Mouse (Mus musculus) heart, postnatal 14 days (tissue): ENCODE measurements around the gene Serpina3m. TPM values are rescaled to one million over a fixed set of nuclear protein-coding genes. Genes with fewer than 3 reads are reported as not detected.
"Not testable (repeated sequence)": the region's sequence is repeated elsewhere in the genome, so short reads cannot be mapped to it uniquely, and the experiment has no call there.

Experiments
- DNase-seq, 2 experiments: peaks; one replicate each; pipeline ENCODE4 v3.0.0; 2021 to 2022
- intact Hi-C: fragments of 180-260 bp; cut with DNase I; formaldehyde crosslinking; loops from one replicate; pipeline ENCODE4 v1.15.1; 2025
- long read RNA-seq, 2 experiments: library from polyadenylated mRNA; stranded (forward); transcript quantifications; one replicate each; pipeline ENCODE4 v2.0.0; 2021
- total RNA-seq, 2 experiments: library from RNA; stranded (reverse); gene quantifications; 2 replicates each; pipeline ENCODE4 v1.2.3; 2021

Serpina3m gene
- total RNA-seq = not detected
- long read RNA-seq, experiment 1 = 0 reads
- long read RNA-seq, experiment 2 = 0 reads

GRCm38 (mm10) chr12:104338226-104338625, at the start of gene Serpina3m, which contains the start of gene Serpina3k:
TSS of gene Serpina3m (plus strand) at chr12:104338486.
TSS of gene Serpina3k (plus strand) at chr12:104338486.
- DNase-seq, intact Hi-C loops: not testable (repeated sequence)

DNA sequence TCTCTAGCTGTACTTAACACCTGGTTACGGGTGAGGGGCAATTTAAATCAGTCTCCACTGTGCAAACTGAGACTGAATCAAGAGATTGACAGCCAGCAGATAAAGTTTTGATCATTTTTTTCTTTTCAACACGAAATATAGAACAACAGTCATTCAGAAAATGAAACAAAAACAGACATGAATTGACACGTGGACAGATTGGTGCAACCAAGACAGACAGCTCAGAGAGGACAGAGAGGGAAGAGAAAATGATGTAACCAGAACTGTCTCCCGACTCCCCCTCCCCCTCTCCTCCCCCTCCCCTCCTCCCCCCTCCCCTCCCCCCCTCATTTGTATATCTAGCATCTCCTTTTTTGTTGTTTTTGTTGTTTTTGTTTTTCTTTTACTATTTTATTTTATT, 48.4 kb upstream of the Serpina3m start:
- DNase-seq = no peak
- intact Hi-C loops = no loop called here

- intact Hi-C loops = no loop called here
- DNase-seq = no peak
These were observed 44.3 kb upstream of the Serpina3m start for GRCm38 (mm10) chr12:104293963-104294362.

DNA sequence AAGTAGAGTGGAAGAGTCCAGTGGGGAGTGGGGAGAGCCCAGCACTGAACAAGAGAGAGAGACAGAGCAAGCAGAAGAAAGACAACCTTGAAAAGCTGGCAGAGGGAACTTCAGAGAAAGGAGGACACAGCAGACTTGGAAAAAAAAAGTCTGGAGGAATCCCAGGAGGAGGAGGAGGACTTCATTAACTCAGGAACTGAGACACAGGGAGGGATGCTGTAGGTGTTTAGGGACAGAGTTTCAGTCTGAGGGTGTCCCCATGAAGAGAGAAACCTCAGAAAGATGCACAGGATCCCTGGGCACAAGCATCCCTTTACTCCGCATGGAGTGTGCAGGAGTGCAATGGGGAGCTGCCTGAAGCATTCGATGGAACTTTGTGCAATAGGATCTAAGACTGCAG, 40.2 kb upstream of the Serpina3m start:
- intact Hi-C loops = no loop called here
- DNase-seq = no peak

DNA sequence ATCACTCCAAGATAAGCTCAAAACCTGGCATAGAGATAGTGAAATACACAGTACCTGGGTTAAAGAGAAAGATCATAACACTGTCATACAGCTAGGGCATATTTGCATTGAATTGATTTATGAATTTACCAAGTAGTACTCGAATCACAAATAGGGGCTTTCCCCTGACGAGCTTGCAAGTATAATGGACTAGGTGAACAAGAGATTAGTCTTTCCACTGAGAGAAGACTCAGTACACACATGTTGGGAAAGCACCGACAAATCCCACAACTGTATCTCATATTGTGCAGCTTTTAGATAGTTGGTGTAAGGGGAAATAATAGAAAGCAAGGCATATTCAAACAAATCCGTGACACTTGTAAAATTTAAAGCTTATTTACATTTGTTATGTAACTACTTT, 32.3 kb upstream of the Serpina3m start:
- no peak for DNase-seq
- intact Hi-C loops = no loop called here

- no peak for DNase-seq
- intact Hi-C loops = no loop called here
These were observed 24.0 kb upstream of the Serpina3m start, which contains the start of gene Serpina3j for GRCm38 (mm10) chr12:104314253-104314652. TSS of gene Serpina3j (plus strand) at chr12:104314553.

DNA sequence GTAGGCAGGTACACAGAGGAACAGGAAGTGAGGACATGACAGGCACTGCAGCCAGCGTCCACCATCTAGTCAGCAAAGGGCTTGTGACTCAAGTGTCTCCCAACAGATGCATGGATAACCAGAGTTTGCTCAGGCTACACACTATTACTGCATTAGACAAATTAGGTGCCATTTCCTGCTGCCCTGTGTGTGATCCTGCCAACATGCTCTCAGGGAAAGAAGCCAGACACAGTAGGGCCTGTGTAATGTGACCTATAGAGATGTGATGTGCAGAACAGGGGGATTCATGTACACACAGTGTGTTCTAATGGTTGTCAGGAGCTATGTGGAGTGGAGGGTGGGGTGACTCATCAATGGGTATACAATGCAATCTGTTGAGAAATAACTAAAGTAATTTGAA, 15.8 kb upstream of the Serpina3m start:
- intact Hi-C loops = no loop called here

GRCm38 (mm10) chr12:104331701-104332100, 6.6 kb upstream of the Serpina3m start:
- DNase-seq = no peak
- intact Hi-C loops = no loop called here

More for the DNA sequence above, 15.8 kb upstream of the Serpina3m start:
- DNase-seq = no peak

GRCm38 (mm10) chr12:104336873-104337272, 1.4 kb upstream of the Serpina3m start:
- intact Hi-C loops, DNase-seq: not testable (repeated sequence)

GRCm38 (mm10) chr12:104338705-104339104, 419 bp downstream of the Serpina3m start:
- no peak for DNase-seq
- intact Hi-C loops = no loop called here

- DNase-seq, intact Hi-C loops: not testable (repeated sequence)
These were observed 4.2 kb downstream of the Serpina3m start for GRCm38 (mm10) chr12:104342489-104342888.

DNA sequence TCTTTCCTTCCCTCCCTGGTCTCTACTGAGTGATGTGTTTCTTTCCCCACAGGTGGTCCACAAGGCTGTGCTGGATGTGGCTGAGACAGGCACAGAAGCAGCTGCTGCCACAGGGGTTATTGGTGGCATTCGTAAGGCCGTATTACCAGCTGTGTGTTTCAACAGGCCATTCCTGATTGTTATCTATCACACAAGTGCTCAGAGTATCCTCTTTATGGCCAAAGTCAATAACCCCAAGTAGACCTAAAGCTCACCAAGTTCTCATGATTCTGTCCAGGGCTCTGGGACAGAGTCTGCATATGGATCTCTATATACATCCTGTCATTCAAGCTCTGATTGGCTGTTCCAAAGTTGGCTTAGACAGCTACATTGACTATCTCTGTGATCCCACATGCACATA, 6.9 kb downstream of the Serpina3m start:
- no peak for DNase-seq

GRCm38 (mm10) chr12:104345707-104346106, 7.4 kb downstream of the Serpina3m start:
- intact Hi-C loops = no loop called here
- no peak for DNase-seq

More for the DNA sequence above, 6.9 kb downstream of the Serpina3m start:
- intact Hi-C loops = no loop called here

DNA sequence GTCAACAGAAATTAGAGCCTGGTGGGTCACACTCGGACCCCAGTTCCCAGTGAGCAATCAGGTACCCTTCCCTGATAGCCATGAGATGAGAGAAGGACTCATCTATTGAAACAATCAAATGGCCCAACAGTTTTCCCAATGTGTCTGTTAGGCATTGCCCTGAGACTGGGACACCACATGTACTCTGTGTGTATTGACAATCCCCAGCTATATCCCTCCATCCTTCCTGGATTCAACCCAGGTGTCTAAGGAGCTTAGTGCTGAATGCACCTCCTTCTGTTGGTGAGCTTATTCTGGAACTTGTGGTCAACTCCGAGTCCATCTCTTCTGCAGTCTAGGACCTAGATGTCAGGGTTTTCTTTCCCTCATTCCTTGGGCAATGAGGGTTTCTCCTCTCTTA, 8.8 kb downstream of the Serpina3m start:
- no peak for DNase-seq
- intact Hi-C loops = no loop called here

- intact Hi-C loops = loop anchor here (5.0 kb wide), 1 partner anchor 60 kb away; no protein-coding TSS in a partner anchor
- DNase-seq = peak; percentile 46 to 60
These were observed 13.5 kb downstream of the Serpina3m start for GRCm38 (mm10) chr12:104351812-104352211.

DNA sequence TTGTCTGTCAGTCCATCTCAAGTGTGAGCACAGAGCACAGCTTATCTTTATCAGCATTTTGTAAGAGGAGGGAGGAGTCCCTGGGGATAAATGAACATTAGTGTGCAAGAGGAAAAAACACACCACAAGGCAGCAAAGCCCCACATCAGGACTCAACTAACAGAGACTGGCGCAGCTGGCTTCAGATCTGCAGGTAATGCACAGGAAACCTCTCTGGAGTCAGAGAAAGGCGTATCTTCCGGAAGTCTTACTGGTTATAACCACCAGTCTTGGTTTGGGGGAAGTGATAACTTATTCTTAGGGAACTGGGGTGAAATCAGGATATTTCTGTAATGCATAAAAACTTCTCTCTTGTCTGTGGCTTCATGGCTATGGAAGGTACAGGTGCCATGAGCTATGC, 17.7 kb downstream of the Serpina3m start:
- intact Hi-C loops = no loop called here
- DNase-seq = no peak

GRCm38 (mm10) chr12:104369986-104370385, 31.7 kb downstream of the Serpina3m start:
- DNase-seq = no peak
- intact Hi-C loops = no loop called here

DNA sequence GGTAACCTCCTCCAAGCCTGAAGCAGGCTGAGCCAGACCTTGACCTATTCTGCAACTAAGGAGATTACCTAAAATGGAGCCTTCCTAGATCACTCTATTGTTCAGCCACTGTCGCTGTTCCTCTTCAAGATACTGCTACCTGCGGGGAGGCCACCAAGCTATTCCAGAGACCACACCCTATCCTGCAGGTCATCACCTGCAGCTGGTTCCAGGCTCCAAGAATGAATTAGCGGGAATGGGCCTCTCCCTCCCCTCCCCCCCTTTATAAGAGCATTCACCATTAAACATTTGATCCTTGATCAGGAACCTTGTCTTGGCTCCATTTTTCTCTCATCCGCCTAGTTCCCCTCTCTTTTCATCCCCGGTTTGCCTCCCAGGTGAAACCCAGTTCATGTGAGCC, 38.9 kb downstream of the Serpina3m start:
- intact Hi-C loops, DNase-seq: not testable (repeated sequence)

DNA sequence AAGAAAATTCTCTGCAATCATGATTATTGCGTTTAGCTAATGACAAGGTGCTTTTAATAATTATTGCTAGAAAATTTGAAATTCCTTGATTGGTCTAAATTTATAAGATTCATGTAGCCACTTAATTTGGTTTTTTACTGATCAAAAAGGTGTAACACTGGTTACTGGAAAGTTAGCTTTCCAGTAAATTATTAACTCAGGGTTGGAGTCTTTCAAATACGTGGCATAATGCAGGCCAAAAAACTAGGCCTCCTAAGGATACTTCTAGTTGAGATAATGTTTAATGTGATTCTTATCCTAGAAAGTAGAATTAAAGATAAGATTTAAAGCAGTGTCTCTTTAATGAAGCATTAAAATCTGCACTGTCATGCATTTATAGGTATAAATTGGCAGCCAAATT, 40.1 kb downstream of the Serpina3m start:
- DNase-seq, intact Hi-C loops: not testable (repeated sequence)

- DNase-seq, intact Hi-C loops: not testable (repeated sequence)
These were observed 40.5 kb downstream of the Serpina3m start for GRCm38 (mm10) chr12:104378815-104379214.

- intact Hi-C loops = no loop called here
- no peak for DNase-seq
These were observed 41.6 kb downstream of the Serpina3m start for GRCm38 (mm10) chr12:104379856-104380255.

GRCm38 (mm10) chr12:104381071-104381604, 42.9 kb downstream of the Serpina3m start:
- DNase-seq, intact Hi-C loops: not testable (repeated sequence)
